Mouse (Mus musculus) spleen, postnatal 0 days (tissue): ENCODE data around the gene Itpr1. TPM values are rescaled to one million over a fixed set of nuclear protein-coding genes. Genes with fewer than 3 reads are reported as not detected.

Experiments
- polyA plus RNA-seq: library from polyadenylated mRNA; unstranded; fragments of >200 nt; fragmentation: Nextera tagmentation; extraction: Ambion mirVana; gene quantifications from 2 replicates; pipeline ENCODE4 v1.2.1, GENCODE M21; 2015

The Itpr1 gene
- 7.1 and 8.4 TPM in 2 replicates for polyA plus RNA-seq

GRCm38 (mm10) chr6:108212881-108213295 is at the start of gene Itpr1:
Itpr1 (plus strand) TSS chr6:108213096.

DNA sequence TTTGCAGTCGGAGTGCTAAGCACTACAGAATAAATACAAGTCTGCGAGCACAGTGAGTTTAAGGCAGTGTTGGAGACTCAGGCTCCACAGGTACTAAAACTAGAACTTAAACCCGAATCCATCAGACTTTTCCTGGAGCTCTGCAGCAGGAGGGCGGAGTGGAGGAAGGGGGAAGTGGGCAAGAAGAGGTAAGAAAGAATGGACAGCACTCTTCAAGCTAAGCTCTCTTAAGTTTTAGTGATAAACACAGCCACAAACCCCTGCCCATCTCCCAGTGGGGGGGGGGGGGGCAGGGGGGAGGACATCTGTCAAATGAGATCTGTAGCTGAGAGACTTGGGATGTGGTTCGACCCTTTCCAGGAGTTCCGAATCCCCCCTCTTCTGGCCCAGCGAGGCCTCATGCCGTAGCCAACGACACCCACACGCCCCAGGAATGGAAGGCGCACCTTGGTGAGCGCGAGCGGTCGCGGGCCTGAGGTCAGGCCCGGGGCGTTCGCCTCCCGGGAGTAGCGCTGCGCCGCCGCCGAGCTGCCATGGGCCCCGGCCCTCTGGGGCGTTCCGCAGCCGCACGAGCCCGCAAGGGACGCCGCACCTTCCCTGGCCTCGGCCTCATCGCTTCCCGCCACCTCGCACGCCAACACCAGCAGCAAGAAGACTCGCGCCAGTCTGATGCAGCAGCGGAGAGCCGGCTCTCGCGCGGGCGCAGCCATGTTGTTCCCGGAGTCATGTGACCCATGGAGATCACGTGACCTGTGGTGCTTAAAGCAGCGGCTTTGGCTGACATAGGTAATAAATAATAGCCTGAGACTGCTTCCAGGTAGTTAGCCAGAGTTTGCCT is 27.8 kb upstream of the Itpr1 start, which contains the start of gene Sumf1:
TSS of gene Sumf1 (minus strand) at position 736 of the 838 bp plus-strand sequence.

Other genes starting within 250 kb of the Itpr1 start
- gene Setmar, start 148.1 kb upstream of the Itpr1 start, polyA plus RNA-seq: 1.9 and 2.5 TPM in 2 replicates
- gene Sumf1, start 27.5 kb upstream of the Itpr1 start, polyA plus RNA-seq: 12.6 and 16.5 TPM in 2 replicates